Mouse (Mus musculus): Measurements from ENCODE around the gene Sf3b6. TPM values are rescaled to one million over a fixed set of nuclear protein-coding genes. Genes with fewer than 3 reads are reported as not detected.

Gene Sf3b6
- polyA plus RNA-seq, 1 experiment = not detected

GRCm38 (mm10) chr12:4859241-4859914 is 42.0 kb downstream of the Sf3b6 start:
- peaks cover 4% of the 10 kb centered on the region for H3K4me1 ChIP-seq (ENCODE audit: control insufficient read depth, insufficient read depth, low read length)
- no peak for TF ChIP-seq POLR2A (IDR thresholded peaks at IDR 0.05; ENCODE audit: insufficient read depth, low read depth, low read length)
- no peak for TF ChIP-seq CTCF (IDR thresholded peaks at IDR 0.05; ENCODE audit: insufficient read depth, low read depth, low read length)
- 73% methylated on average over 11 of the region's 11 CpGs for WGBS
- no peak overlapping the region for H3K4me3 ChIP-seq (ENCODE audit: insufficient read depth, low read depth, low read length)
- H3K27ac ChIP-seq (ENCODE audit: insufficient read depth, low read depth, low read length) = no peak overlapping the region

DNA sequence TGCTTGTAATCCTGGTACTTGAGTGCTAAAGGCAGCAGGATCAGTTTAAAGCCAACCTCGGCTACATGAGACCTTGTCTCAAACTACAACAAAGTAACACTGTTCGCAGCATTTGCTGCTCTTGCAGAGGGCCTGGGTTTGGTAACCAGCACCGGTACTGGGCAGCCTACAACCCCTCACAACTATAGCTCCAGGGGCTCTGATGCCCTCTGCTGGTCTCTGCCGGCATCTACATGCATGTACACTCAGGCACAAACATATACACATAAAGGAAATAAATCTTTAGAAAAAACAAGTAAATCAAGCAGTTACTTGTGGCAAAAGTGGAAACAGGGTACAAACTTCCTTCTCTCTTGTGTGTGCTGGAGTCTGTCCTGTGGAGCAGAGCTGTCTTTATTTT is 45.3 kb downstream of the Sf3b6 start:
- TF ChIP-seq POLR2A (IDR thresholded peaks at IDR 0.05; ENCODE audit: insufficient read depth, low read depth, low read length) = no peak
- TF ChIP-seq CTCF (IDR thresholded peaks at IDR 0.05; ENCODE audit: insufficient read depth, low read depth, low read length) = no peak
- Histone ChIP-seq H3K4me3 (ENCODE audit: insufficient read depth, low read depth, low read length) (no peak overlapping the region), H3K4me1 (ENCODE audit: control insufficient read depth, insufficient read depth, low read length) (peaks cover 6% of the 10 kb centered on the region), H3K27ac (ENCODE audit: insufficient read depth, low read depth, low read length) (no peak overlapping the region)
- WGBS = 94% methylated on average over 4 of the region's 4 CpGs

DNA sequence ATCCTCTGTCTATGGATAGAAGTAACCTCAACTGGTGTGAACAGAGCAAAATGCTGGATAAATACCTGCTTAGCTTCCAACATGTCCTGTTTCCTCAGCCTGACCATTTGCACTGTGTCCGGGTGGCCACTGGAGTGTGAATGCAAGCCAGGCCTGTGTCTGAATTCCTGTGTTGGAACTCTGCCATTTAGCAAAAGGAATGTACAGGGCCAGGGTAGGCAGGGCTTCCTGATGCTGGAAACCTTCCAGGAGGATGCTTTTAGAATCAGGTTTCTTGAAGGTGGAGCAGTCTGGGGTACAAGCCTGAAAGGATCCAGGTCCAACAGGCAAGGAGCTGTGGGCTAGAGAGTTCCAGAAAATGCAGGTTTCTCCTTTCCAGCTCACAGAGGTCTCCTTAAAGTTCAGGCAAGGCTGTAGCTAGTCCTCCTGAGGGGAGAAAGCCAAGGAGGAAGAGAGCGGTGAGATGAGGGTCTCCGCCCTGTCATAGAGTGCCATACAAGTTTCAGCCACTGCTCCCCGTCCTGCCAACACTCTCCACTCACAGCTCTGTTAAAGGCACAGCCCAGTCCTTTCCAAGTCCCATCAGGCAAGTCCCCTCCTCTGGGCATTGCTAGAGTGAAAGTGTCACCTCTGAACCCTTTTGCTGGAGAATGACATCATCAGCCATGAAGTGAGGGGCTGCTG is 46.5 kb downstream of the Sf3b6 start:
- no peak overlapping the region for H3K27ac ChIP-seq (ENCODE audit: insufficient read depth, low read depth, low read length)
- whole genome bisulfite sequencing = 66% methylated on average over 4 of the region's 4 CpGs
- TF ChIP-seq CTCF (IDR thresholded peaks at IDR 0.05; ENCODE audit: insufficient read depth, low read depth, low read length) (no peak), POLR2A (IDR thresholded peaks at IDR 0.05; ENCODE audit: insufficient read depth, low read depth, low read length) (no peak)

DNA sequence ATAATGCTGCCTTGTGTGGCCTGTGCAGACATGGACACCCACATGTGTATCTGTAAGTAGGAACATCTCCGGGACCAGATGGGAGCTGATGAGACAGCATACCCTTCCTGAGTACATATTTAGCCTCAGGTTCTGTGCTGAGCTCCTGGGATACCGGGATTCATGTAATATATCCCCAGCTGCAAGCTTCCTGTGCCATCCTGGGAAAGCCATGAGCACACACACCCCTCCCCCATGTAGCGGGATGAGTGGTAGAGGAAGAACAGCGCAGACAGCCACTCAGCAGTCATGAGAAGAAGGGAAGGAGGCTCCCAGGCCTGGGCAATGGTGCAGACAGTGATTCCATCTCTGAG is 47.0 kb downstream of the Sf3b6 start:
- Histone ChIP-seq H3K4me3 (ENCODE audit: insufficient read depth, low read depth, low read length) (no peak overlapping the region), H3K4me1 (ENCODE audit: control insufficient read depth, insufficient read depth, low read length) (peaks cover 6% of the 10 kb centered on the region), H3K27ac (ENCODE audit: insufficient read depth, low read depth, low read length) (no peak overlapping the region)
- 54% methylated on average over 4 of the region's 4 CpGs for WGBS
- TF ChIP-seq CTCF (IDR thresholded peaks at IDR 0.05; ENCODE audit: insufficient read depth, low read depth, low read length) (no peak), POLR2A (IDR thresholded peaks at IDR 0.05; ENCODE audit: insufficient read depth, low read depth, low read length) (no peak)

More for the DNA sequence above, 46.5 kb downstream of the Sf3b6 start:
- H3K4me1 ChIP-seq (ENCODE audit: control insufficient read depth, insufficient read depth, low read length) = peaks cover 6% of the 10 kb centered on the region
- no peak overlapping the region for H3K4me3 ChIP-seq (ENCODE audit: insufficient read depth, low read depth, low read length)

DNA sequence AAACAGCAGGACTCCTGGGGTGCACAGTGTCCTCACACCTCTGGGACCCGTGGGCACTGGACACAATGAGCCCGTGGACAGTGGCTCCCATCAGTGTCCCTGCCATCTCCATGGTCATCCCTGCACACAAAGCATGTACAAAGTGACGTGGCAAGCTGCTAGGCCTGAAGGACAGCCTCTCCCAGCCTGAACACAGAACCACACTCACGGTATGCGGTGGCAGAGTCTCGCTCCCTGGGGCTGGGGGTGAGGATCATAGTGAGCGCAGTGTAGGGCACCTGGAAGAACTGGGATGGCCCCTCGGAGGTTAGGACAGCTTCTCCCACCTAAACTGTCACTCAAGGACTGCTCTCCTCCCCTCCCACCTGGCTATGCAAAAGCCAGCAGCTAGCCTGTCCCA is 51.6 kb downstream of the Sf3b6 start:
- Histone ChIP-seq H3K4me1 (ENCODE audit: control insufficient read depth, insufficient read depth, low read length) (peaks cover 9% of the 10 kb centered on the region), H3K4me3 (ENCODE audit: insufficient read depth, low read depth, low read length) (no peak overlapping the region), H3K27ac (ENCODE audit: insufficient read depth, low read depth, low read length) (no peak overlapping the region)
- TF ChIP-seq CTCF (IDR thresholded peaks at IDR 0.05; ENCODE audit: insufficient read depth, low read depth, low read length) (no peak), POLR2A (IDR thresholded peaks at IDR 0.05; ENCODE audit: insufficient read depth, low read depth, low read length) (no peak)
- 90% methylated on average over 8 of the region's 8 CpGs for WGBS

- WGBS = 96% methylated on average over 5 of the region's 5 CpGs
- Histone ChIP-seq H3K27ac (ENCODE audit: insufficient read depth, low read depth, low read length) (no peak overlapping the region), H3K4me3 (ENCODE audit: insufficient read depth, low read depth, low read length) (no peak overlapping the region), H3K4me1 (ENCODE audit: control insufficient read depth, insufficient read depth, low read length) (peaks cover 9% of the 10 kb centered on the region; the same call in 1 of the 2 replicates)
- TF ChIP-seq CTCF (IDR thresholded peaks at IDR 0.05; ENCODE audit: insufficient read depth, low read depth, low read length) (no peak), POLR2A (IDR thresholded peaks at IDR 0.05; ENCODE audit: insufficient read depth, low read depth, low read length) (no peak)
These were observed 53.9 kb downstream of the Sf3b6 start for GRCm38 (mm10) chr12:4871260-4871659.

DNA sequence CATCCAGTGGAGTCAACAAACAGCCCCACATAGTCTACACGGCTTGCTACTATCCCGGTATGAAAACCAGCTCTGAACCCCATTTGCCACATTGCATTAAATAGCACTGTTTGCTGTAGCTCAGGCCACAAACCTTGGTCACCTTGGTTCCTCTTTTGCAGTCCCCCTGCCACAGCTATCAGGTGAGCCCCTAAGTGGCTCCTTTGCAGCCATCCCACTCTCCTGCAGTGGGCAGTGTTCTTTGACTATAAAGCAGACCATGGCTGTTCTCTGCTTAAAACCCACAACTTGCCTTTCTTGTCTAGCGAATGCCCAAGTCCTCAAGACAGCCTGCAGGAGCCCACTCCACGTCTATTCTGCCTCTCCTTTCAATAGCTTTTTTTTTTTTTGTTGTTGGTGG is 54.9 kb downstream of the Sf3b6 start:
- TF ChIP-seq POLR2A (IDR thresholded peaks at IDR 0.05; ENCODE audit: insufficient read depth, low read depth, low read length) (no peak), CTCF (IDR thresholded peaks at IDR 0.05; ENCODE audit: insufficient read depth, low read depth, low read length) (no peak)
- Histone ChIP-seq H3K27ac (ENCODE audit: insufficient read depth, low read depth, low read length) (no peak overlapping the region), H3K4me3 (ENCODE audit: insufficient read depth, low read depth, low read length) (no peak overlapping the region), H3K4me1 (ENCODE audit: control insufficient read depth, insufficient read depth, low read length) (peaks cover 9% of the 10 kb centered on the region; the same call in 1 of the 2 replicates)
- WGBS = 71% methylated on average over 4 of the region's 4 CpGs

- TF ChIP-seq POLR2A (IDR thresholded peaks at IDR 0.05; ENCODE audit: insufficient read depth, low read depth, low read length) (no peak), CTCF (IDR thresholded peaks at IDR 0.05; ENCODE audit: insufficient read depth, low read depth, low read length) (no peak)
- H3K4me3 ChIP-seq (ENCODE audit: insufficient read depth, low read depth, low read length) = no peak overlapping the region
- peaks cover 9% of the 10 kb centered on the region; the same call in 1 of the 2 replicates for H3K4me1 ChIP-seq (ENCODE audit: control insufficient read depth, insufficient read depth, low read length)
- no peak overlapping the region for H3K27ac ChIP-seq (ENCODE audit: insufficient read depth, low read depth, low read length)
- WGBS = 83% methylated on average over 5 of the region's 5 CpGs
These were observed 55.7 kb downstream of the Sf3b6 start for GRCm38 (mm10) chr12:4872983-4873477.

GRCm38 (mm10) chr12:4873531-4873930 is 56.2 kb downstream of the Sf3b6 start:
- no peak for TF ChIP-seq CTCF (IDR thresholded peaks at IDR 0.05; ENCODE audit: insufficient read depth, low read depth, low read length)
- TF ChIP-seq POLR2A (IDR thresholded peaks at IDR 0.05; ENCODE audit: insufficient read depth, low read depth, low read length) = no peak
- WGBS = 80% methylated on average over 6 of the region's 6 CpGs
- Histone ChIP-seq H3K27ac (ENCODE audit: insufficient read depth, low read depth, low read length) (no peak overlapping the region), H3K4me3 (ENCODE audit: insufficient read depth, low read depth, low read length) (no peak overlapping the region), H3K4me1 (ENCODE audit: control insufficient read depth, insufficient read depth, low read length) (peaks cover 9% of the 10 kb centered on the region; the same call in 1 of the 2 replicates)
